Mouse (Mus musculus) monocyte, adult 5-6 weeks (primary cell): ENCODE data around the gene Cacng2. TPM values are rescaled to one million over a fixed set of nuclear protein-coding genes. Genes with fewer than 3 reads are reported as not detected.

Source experiments
- ATAC-seq: fragments of 153-309, 156-312 bp; replicated peaks from 2 replicates; pipeline ENCODE4 v1.8.0; 2017; ENCODE audit warnings: mild to moderate bottlenecking; ENCODE audit not compliant: low TSS enrichment, insufficient number of reproducible peaks, severe bottlenecking, poor library complexity, low FRiP score
- total RNA-seq: library from RNA; stranded (forward); fragments of 200-1000, 200-491, 200-594 nt; gene quantifications from 3 replicates; pipeline ENCODE4 v1.2.3, GENCODE M21; 2017

The Cacng2 gene
- total RNA-seq, 1 experiment from 2014 or later = not detected

DNA sequence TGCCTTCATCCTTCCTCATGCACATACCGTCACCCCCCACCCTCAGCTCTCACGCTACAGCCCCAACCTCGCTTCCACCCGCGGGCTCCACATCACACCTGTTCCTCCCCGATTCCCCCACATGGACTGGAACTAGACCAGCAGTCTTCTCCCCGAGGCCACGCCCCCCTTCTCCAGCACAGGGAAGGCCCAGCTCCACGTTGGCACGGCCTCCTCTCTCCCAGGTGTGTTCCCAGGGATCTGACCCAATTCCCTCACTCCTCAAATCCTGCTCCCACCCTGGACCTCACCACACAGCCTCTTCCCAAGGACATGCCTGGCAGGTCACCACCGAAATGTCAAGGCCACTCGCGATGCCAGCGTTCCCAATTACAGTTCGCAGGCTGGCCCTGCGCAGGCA is 23.8 kb downstream of the Cacng2 start:
- no peak for ATAC-seq

DNA sequence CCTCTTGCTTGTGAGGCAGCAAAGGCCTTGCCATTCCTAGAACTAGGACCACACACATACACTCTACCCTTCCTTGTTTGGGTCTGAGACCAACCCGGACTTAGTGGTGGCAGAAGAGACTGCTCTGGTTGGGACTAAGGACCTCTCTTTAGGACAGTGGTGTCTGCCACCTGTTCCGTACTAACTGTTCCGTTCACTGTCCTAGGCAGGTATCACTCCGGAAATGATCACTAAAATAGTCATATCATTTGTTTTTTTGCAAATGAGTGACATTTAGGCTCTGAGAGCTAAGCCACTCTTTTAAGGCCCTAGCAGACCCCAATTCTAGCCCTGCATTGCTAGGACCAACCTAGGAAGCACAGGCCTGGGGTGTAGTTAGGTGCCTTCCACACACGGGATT is 26.2 kb downstream of the Cacng2 start:
- ATAC-seq = no peak

- ATAC-seq = no peak
Observed at GRCm38 (mm10) chr15:78082841-78083572, 36.8 kb downstream of the Cacng2 start.

DNA sequence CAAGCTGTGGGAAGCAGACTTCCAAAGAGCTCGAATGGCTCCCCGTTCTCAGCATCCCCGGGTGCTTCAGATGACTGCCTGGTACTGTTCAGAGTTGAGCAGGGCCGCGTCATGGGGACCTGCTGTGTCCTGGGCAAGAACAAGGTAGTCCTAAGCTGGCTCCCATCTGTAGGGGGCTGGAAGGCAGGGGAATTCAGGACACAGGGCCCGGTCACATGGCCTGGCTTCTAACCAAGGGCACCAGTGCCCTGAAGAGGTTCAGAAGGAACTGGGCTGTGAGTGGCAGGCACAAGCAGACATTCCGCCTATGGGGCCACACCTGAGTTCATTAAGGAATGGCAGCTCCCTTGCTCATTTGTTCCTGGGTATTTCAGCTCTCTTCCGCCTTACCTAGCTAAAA is 37.7 kb downstream of the Cacng2 start:
- ATAC-seq = no peak

DNA sequence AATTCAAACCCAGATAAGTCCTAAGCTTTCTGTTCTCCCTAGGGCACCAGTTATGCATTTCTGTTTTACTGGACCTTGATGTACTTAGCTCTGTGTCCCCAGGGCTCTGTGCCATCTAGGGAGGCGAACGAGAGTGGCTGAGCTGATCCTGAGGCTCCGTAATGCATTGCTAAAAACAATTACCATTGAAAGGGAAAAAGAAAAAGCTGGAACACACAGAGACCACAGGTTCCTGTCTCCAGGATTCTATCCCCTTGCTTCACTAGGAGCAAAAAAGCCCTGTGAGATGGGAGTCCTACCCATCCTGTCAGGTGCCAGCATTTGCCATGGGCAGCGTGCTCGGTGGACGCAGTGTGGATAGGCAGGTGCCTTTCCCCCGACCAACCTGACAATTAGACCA is 38.4 kb downstream of the Cacng2 start:
- ATAC-seq = no peak

GRCm38 (mm10) chr15:78080326-78080725 is 39.5 kb downstream of the Cacng2 start:
- no peak for ATAC-seq

DNA sequence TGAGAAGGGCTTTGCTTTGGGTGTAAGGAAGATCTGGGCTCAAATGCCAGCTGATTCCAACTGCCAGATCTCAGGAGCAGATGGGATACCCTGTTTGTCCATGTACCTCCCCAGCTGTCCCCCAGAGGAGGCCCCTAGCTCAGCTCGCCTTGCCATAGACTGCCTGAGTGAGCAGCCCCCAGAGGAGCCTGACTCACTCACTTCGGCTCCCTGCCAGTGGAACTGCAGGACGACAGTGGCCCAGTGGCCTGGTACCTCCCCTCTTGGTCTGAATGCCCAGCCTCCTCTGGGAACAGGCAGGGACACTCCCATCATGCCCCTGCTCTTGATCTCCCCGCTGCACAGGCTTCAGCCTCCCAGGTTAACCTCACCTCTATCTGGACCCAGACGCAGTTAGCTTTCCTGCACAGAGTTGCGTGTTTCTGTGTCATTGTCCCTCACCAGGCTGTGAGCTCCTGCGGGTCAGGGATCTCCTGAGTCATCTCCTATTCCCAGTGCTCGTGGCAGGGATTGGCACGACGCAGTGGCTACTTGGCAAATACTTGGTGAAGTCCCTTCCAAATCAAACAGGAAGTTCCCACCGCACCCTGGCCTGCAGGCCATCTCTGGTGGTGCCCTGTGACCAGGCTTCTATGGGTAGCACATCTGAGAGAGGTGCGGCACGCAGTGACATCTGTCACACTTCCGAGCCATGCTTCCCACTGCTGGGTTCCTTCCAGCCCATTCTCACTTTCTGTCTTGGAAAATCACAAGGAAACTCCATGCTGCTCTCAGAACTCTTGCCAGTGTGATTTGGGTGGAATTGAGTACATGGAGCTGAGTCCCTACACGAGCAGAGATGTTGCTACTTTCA is 40.8 kb downstream of the Cacng2 start:
- no peak for ATAC-seq

DNA sequence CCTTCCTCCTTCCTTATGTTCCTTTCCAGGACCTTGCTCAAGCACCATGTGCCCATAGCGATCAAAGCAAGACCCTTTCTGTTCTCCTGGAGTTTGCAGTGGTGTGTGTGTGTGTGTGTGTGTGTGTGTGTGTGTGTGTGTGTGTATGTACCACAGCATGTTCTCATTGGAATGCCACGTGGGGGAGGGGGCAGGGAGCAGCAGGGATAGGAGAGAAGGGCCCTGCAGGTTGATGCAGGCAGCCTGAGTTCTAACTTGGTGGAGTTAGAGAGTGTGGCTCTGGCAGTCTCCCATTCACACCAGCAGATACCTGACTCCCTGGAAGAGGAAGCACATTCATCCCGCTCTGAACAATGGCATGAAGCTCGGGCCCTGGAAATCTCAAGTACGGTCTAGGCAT is 41.6 kb downstream of the Cacng2 start:
- no peak for ATAC-seq

DNA sequence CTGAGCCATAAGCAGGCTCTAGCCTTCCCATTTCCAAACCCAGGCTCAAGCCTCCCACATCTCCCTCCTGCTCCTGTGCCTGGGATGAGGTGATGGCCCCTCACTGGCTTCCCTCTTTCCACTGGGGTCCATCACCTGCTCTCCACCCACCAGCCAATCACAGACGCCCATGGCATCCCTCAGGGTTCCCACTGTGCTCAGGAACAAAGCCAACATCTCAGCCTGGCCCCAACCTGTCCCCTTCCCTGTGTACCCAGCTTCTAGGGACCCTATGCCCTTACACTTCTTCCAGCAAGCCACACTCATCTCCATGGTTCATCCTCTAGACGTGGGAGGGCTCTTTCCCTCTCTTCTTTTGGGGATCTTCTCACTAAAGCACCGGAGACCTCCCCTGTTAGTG is 43.9 kb downstream of the Cacng2 start:
- ATAC-seq = no peak

DNA sequence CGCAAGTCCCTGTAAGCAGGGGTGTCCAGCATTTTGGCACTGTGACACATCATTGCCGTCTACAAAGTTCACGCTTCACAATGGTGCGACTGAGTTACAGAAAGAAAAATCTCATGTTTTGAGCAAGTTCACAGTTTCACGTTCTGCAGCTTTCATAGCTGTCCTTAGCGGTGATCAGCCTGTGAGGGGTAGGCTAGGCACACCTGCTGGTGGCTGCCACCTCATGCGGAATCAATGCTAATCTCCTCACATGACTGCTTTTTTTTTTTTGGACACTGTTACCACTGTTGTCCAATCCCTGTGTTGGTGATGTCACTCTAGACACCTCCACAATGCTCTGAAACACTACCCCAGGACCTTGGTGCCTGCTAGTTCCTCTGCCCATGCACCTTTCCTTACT is 46.7 kb downstream of the Cacng2 start:
- ATAC-seq = no peak

DNA sequence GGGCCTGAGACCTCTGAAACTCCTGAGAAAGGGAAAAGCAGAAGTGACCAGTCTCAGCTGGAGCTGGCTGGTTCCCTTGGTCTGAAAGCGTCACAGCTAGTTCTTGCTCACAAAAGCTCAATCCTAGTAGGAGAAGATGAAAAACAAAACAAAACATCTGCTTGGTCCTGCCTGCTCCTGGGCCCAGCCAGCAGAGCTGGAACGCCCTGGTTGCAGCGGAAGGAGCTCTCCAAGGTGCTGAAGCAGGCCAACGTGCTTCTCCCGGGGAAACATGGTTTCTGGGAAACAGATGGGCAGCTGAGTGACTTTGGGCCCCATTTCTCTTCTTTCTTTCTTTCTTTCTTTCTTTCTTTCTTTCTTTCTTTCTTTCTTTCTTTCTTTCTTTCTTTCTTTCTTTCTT is 53.4 kb downstream of the Cacng2 start:
- no peak for ATAC-seq

DNA sequence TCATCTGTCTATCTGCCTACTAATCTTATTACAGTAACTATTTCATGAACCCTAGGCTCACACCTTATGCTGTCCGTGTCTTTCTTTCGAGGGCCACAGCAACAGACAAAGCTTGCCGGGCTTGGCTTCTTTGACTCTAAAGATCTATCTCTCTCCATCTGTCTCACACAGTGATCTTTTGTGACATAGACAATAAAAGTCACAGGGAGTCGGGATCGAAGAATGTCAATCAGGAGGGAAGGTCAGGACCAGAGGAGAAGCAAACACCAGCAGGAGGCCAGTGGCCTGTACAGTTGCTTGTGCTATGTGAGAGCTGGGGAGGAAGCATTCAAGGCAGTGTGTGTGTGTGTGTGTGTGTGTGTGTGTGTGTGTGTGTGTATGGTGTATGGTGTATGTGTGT is 54.3 kb downstream of the Cacng2 start:
- no peak for ATAC-seq

DNA sequence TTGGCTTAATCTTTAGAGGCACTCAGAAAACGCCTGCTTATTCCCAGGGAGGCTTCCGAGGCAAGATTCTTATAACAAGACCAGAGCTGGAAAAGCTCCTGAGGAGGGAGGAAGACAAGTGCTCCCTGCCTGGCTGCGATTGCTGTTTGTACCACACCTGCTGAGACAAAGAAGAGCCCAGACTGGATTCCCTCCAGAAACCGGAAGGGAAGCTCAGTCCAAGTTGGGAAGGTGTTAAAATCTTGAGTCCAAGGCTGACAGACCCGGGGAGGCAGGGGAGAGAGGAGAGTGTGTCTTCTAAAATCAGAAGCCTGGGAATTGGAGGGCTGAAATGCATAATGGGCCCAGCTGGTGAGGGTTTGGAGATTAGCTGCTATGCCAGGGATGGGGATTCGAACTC is 55.5 kb downstream of the Cacng2 start:
- ATAC-seq = no peak

- ATAC-seq = no peak
Observed at GRCm38 (mm10) chr15:78062467-78062866, 57.4 kb downstream of the Cacng2 start.

DNA sequence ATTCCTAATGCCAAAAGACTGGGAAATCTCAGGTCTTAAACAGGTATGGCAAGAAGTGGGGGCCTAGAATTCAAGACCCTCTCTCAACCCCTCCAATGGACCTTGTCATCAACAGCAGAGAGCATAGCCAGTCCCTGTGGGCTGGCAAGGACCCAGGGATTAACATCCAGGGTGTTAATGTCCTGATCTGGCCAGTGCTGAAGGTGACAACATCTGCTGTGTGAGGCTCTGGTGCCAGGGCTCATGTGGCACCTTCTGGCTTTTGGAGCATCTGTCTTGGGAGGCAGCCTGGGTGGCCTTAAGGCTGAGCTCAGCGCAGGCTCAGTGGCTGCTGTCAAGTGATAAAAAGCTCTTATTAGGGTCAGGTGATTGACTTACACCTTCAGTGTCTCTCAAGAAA is 62.9 kb downstream of the Cacng2 start:
- no peak for ATAC-seq

DNA sequence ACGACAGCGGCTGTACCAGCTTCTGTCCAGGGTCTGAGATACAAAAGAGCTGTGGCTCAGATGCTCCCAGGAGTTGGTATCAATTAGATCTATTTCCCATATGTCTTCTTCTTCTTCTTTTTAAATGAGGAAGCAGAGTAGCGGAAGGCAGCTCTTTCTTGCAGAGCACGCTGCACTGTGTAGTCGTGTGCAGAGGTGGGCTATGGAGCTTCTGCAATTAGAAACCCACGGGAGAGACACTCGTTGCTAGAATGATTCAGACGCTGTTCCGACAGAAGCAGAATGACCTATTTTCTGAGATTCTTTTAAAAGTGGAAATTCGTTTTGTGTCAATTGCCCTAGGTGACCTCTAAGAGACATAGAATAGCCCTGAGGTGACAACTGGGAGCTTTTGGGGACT is 69.1 kb downstream of the Cacng2 start:
- ATAC-seq = no peak

- no peak for ATAC-seq
Observed at GRCm38 (mm10) chr15:78049933-78050332, 69.9 kb downstream of the Cacng2 start.

DNA sequence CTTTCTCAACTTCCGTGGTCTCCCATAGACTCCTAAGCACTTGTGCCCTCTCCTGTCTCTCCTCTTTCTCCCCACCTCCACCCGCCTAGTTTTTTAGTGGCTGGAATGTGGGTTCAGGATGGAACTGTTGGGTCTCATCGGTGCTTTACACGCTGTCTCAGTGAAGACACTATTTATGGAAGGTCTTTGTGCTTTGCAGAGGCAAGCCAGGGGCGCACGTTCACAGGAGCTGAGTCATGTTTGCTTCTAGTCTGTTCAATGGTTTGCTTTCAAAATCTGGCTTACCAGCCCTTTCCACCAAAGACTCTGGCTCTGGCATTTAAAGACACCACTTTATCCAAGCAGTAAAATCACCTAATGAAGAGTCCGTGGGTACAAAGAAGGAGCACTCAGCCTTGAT is 74.0 kb downstream of the Cacng2 start:
- no peak for ATAC-seq

DNA sequence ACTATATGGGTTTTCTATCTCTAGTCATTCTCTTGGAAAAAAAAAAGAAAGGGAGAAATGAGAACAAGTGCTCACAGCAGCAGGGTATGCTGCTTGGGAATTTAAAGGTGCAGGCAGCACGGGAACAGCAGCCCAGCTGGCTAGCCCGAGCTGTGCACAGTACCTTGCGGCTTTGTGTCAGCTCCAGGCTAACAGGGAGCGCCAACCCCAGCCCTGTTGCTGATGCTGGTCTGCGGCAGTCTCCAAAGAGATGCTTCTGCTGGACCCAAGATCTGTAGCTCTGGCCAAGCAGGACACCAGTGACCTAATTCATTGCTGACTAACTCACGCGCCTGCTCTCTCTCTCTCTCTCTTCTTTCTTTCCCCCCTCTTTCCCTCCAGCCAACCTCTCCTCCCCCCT is 74.5 kb downstream of the Cacng2 start:
- no peak for ATAC-seq

DNA sequence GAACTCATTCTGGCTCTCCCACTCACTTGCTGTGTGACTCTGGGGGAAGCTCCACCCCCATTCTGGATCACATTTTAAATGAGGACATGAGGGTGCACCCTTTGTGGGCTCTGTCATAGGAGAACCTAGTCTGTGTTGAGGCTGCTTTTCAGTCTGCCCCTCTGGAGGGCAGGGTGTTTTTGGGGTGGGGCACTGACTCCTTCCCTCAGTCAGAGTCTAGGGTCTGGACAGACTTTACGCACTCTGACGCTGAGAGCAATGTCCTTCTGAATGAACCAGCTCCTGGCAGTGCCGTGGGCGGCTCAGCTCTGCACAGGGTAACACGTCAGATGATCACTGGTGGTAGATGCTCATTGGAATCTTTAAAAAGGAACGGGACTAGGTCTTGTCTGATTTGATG is 75.0 kb downstream of the Cacng2 start:
- ATAC-seq = no peak
